Mouse (Mus musculus): ENCODE data around the gene Acad11. TPM values are rescaled to one million over a fixed set of nuclear protein-coding genes. Genes with fewer than 3 reads are reported as not detected.
A peak's percentile ranks its signal among the peaks of the same experiment; 100 is the strongest.

Acad11 gene
- total RNA-seq, 2 experiments from 2014 or later = 37.9 to 38.1 TPM

- peak; percentile 23 to 58 for DNase-seq
- intact Hi-C loops (cut with DNase I) = loop anchor here (5.0 kb wide), 2 partner anchors 83 to 228 kb away; no protein-coding TSS in a partner anchor
Measured at GRCm38 (mm10) chr9:104079379-104079778, 16.2 kb downstream of the Acad11 start.

- intact Hi-C loops (cut with DNase I) = no loop called here
- DNase-seq = no peak
Measured at GRCm38 (mm10) chr9:104080038-104080437, 16.9 kb downstream of the Acad11 start.

- DNase-seq = no peak
- intact Hi-C loops (cut with DNase I) = loop anchor here (5.0 kb wide), 1 partner anchor 56 kb away; no protein-coding TSS in a partner anchor
Measured at GRCm38 (mm10) chr9:104085730-104086429, 22.7 kb downstream of the Acad11 start.

GRCm38 (mm10) chr9:104088555-104088954 lies 25.4 kb downstream of the Acad11 start:
- DNase-seq = peak; percentile 60 to 63
- intact Hi-C loops (cut with DNase I) = loop anchor here (5.0 kb wide), 1 partner anchor 54 kb away; no protein-coding TSS in a partner anchor

- no peak for DNase-seq
- intact Hi-C loops (cut with DNase I) = no loop called here
Measured at GRCm38 (mm10) chr9:104092945-104093344, 29.8 kb downstream of the Acad11 start.

GRCm38 (mm10) chr9:104098256-104098655 lies 35.1 kb downstream of the Acad11 start:
- intact Hi-C loops (cut with DNase I) = no loop called here
- DNase-seq = no peak

GRCm38 (mm10) chr9:104099060-104099459 lies 35.9 kb downstream of the Acad11 start:
- DNase-seq = no peak
- intact Hi-C loops (cut with DNase I) = no loop called here

GRCm38 (mm10) chr9:104100822-104101221 lies 37.6 kb downstream of the Acad11 start:
- no peak for DNase-seq
- intact Hi-C loops (cut with DNase I) = no loop called here

- intact Hi-C loops (cut with DNase I) = no loop called here
- no peak for DNase-seq
Measured at GRCm38 (mm10) chr9:104101458-104101857, 38.3 kb downstream of the Acad11 start.

- peak; percentile 36 to 47 for DNase-seq
- intact Hi-C loops (cut with DNase I) = no loop called here
Measured at GRCm38 (mm10) chr9:104102301-104102700, 39.1 kb downstream of the Acad11 start.

GRCm38 (mm10) chr9:104102901-104103300 lies 39.7 kb downstream of the Acad11 start:
- no peak for DNase-seq
- intact Hi-C loops (cut with DNase I) = no loop called here

- intact Hi-C loops (cut with DNase I) = no loop called here
- no peak for DNase-seq
Measured at GRCm38 (mm10) chr9:104104986-104105385, 41.8 kb downstream of the Acad11 start.

GRCm38 (mm10) chr9:104106930-104107329 lies 43.8 kb downstream of the Acad11 start:
- DNase-seq = no peak
- intact Hi-C loops (cut with DNase I) = no loop called here

- DNase-seq = peak in 1 of 2 experiments; percentile 24
- intact Hi-C loops (cut with DNase I) = no loop called here
Measured at GRCm38 (mm10) chr9:104107482-104107881, 44.3 kb downstream of the Acad11 start.

GRCm38 (mm10) chr9:104108571-104109143 lies 45.5 kb downstream of the Acad11 start:
- peak in 1 of 2 experiments; percentile 25 for DNase-seq
- intact Hi-C loops (cut with DNase I) = no loop called here

GRCm38 (mm10) chr9:104109151-104109550 lies 46.0 kb downstream of the Acad11 start:
- intact Hi-C loops (cut with DNase I) = no loop called here
- DNase-seq = no peak

- intact Hi-C loops (cut with DNase I) = no loop called here
Measured at GRCm38 (mm10) chr9:104123101-104123500, 59.9 kb downstream of the Acad11 start.

GRCm38 (mm10) chr9:104123622-104124021 lies 60.4 kb downstream of the Acad11 start:
- intact Hi-C loops (cut with DNase I) = no loop called here
- no peak for DNase-seq

More at GRCm38 (mm10) chr9:104123101-104123500, 59.9 kb downstream of the Acad11 start:
- DNase-seq = no peak

- intact Hi-C loops (cut with DNase I) = no loop called here
- DNase-seq = no peak
Measured at GRCm38 (mm10) chr9:104126833-104127232, 63.7 kb downstream of the Acad11 start, which contains the start of gene Ackr4. Gene Ackr4, minus strand, starts transcription at chr9:104126933.

GRCm38 (mm10) chr9:104128110-104128509 lies 64.9 kb downstream of the Acad11 start:
- no peak for DNase-seq
- intact Hi-C loops (cut with DNase I) = no loop called here

- peak; percentile 50 to 57 for DNase-seq
- intact Hi-C loops (cut with DNase I) = no loop called here
Measured at GRCm38 (mm10) chr9:104130141-104130755, 67.1 kb downstream of the Acad11 start.
